Mouse (Mus musculus): ENCODE results near the gene Rassf7. TPM values are rescaled to one million over a fixed set of nuclear protein-coding genes. Genes with fewer than 3 reads are reported as not detected.
"Not testable (repeated sequence)": the region's sequence is repeated elsewhere in the genome, so short reads cannot be mapped to it uniquely, and the experiment has no call there.

Rassf7 gene
- total RNA-seq, 2 experiments from 2014 or later: 4.1 TPM

DNA sequence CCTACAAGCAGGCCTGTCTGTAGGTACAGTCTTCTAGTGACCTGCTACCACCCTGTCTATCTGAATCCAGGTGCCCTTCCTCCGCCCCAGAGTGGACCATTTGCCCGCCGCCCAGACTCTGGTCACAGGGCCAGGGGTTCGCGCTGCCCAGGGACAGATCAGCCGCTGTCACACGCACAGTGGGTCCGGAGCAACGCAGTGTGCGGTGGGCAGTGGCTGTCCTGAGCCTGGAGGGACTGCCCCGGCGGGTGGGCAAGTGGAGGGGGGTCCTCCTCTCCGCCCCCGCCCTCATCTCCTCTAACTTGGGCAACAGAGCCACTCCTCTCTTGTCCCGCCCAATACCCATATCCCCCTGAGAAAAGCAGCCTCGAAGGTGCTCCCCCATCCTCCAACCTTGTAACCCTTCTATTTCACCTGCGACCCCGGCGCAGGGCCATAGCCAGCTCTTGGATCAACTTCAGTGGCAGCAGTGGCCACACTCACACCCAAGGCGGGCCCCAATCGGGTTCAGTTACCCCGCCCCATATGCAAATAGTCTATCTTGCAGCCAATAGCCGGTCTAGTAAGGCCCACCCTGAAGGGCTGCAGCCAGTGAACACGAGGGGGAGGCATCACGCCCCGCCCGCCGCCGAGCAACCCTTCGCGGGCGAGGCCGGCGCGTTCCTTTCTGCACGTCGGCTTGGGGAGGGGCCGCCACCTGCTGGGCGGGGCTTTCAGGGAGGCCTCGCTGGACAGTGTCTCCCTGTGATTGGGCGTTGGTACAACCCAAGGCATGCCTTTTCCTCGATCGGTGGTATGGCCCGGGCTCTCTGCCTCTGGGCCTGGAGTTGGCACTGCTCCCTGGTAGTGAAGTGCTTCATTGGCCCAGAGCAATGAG, 5.8 kb downstream of the Rassf7 start:
- ATAC-seq (ENCODE audit: poor library complexity, severe bottlenecking): peak; percentile 95

DNA sequence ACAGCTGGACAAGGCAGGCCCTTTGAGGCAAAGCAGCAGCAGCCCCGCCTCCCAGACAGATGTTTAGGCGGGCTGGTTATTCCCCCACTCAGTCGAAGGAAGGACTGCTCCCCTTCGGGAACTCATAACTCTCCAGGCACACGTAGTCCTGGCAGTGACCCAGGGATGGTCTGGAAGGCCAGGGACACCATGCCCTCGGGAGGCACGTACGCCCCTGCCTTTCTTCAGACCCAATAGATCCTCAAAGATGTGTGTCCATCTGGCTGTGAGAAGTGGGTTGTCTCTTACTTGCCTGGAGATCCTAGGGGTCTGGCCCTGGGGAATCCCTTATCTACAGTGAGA, 6.4 kb downstream of the Rassf7 start:
- no peak for ATAC-seq (ENCODE audit: poor library complexity, severe bottlenecking)

DNA sequence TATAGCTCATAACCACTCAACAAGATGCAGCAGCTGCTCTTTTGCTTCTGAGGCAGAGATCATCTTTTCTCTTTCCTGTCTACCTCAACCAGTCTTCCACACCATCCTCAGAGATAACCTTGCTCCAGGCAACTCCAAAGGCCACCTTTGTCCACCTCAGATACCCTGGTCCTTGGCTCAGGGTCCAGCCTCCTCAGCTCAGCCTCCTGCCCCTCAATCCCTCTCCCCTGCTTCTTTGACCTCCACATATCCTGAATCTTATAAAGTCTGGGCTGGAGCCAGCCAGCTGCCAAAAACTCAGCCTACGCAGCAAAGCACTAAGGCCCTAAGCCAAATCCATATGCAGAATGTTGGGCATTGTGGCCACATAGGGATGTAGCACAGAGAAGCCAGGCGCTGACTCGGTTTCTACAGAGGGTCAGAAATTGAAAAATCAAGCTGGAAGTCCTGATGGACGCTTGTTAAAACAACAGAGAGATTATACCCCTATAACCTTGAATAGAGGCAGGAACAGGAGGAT, 7.1 kb downstream of the Rassf7 start:
- ATAC-seq (ENCODE audit: poor library complexity, severe bottlenecking): no peak

DNA sequence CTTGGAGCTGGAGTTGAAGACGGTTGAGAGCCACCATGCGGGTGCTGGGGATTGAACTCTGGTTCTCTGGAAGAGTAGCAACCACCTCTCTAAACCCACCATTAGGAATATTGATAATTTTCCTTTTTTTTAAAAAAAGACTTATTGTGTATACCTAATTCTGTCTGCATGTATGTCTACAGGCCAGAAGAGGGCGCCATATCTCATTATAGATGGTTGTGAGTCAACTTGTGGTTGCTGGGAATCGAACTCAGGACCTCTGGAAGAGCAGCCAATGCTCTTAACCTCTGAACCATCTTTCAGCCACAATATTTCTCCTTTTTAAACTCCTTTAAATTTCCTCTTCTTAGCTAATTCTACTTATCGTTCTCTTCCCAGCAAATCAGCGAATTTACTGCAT, 10.9 kb downstream of the Rassf7 start:
- ATAC-seq (ENCODE audit: poor library complexity, severe bottlenecking): no peak

DNA sequence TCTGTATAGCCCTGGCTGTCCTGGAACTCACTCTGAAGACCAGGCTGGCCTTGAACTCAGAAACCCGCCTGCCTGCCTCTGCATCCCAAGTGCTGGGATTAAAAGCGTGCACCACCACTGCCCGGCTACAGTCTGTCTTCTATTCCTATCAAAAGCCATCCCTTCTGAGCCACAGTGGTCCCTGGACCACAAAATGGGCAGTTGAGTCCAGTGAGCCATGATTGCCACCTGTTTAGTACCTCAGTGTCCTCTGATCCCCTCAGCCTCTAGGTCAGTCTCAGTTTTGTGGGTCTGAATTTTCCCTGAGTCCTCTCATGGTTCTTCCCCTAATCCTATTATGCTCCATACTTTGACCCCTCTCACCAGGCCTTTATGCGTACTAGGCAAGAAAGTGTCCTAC, 12.1 kb downstream of the Rassf7 start:
- ATAC-seq (ENCODE audit: poor library complexity, severe bottlenecking): no peak

DNA sequence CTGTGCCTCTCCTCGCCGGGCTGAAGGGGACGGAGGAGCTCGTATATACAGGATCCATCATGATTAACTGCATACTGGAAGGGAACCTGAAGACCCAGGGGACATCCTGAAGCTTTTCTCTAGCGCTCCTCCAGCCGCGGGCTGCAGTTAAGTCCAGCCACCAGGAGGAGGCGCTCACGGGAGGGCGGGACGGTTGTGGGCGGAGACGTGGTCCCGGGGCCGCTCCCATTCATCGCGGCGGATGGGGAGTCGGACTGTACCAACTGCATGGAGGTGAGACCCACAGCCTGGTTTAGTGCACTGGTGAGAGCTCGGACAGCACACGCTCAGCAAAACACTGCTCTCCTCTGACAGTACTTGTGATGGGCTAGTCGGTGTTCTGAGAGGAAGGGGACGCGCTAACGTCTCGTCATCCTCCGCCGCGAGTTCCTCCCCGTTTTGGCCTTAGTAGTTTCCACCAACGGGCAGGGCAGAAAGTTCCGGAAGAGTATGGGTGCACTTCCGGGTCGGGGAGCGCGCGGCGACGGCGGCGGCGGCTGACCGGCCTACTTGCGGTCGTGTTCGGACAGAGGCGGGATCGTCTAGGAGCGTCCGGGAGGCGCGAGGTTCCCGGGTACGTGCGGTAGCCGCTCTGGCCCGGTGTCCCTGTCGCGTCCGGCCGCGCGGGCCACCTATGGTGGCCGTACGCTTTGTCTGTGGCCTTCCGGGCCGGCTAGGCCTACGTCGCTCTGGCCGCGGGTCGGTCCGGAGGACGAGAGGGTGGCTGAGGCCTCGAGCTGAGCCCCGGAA, 12.8 kb downstream of the Rassf7 start, which contains the start of gene Phrf1:
Gene Phrf1 (plus strand): TSS at position 506 of the 789 bp plus-strand sequence.
- peak; percentile 97 for ATAC-seq (ENCODE audit: poor library complexity, severe bottlenecking)

DNA sequence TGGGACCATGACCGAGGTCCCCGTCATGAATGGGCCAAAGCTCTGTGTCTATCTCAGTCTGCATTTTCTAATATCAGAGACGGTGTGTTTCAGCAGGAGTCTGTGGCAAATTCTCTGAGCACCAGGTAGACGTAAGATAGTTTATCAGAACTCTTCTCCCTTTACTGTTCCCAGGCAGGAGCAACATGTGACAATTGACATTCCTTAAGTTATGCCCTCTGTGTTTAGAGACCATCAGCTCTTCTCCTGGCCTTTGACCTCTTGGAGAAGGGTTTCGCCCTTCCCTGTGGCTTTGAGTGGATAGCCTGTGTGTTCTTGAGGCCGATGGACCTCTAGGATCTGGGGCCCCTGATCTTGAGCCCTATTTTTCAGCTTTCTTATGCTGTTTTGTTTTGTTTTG, 14.0 kb downstream of the Rassf7 start:
- no peak for ATAC-seq (ENCODE audit: poor library complexity, severe bottlenecking)

DNA sequence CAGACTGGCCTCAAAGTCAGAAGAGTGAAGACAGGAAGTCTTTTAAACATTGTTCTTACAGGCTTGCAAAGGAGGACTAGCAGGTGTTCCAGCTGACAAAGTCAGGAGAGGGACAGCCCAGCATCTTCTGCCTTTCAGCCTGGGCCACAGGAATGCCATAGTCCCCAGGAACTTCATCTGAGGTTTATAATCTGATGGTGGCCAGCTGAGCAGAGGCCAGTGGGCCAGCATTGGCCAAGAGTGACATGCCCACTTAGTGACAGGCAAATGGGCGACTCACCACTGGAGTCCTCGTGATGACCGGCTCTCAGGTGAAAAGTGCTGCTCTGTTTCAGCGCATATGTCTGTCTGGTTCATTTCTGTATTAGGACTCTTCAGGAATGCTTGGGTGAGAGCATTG, 14.9 kb downstream of the Rassf7 start:
- no peak for ATAC-seq (ENCODE audit: poor library complexity, severe bottlenecking)

DNA sequence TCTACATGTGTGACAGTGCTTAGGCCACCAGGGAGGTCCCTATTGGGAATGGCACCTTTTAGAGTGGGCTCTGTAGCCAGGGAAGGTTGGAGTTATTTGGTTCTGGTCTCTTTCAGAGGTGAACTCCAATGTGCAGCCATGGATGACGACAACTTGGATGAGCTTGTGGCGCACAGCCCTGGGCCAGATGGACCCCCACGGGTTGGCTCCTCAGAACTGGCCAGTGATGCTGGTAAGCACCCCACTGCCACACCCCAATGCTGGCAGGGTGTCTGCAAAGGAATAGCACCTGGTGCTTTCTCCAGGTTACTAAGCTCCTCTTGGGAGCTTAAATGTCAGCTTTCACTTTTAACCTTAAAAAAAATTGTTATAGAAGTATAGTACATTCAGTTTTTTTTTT, 15.5 kb downstream of the Rassf7 start:
- no peak for ATAC-seq (ENCODE audit: poor library complexity, severe bottlenecking)

DNA sequence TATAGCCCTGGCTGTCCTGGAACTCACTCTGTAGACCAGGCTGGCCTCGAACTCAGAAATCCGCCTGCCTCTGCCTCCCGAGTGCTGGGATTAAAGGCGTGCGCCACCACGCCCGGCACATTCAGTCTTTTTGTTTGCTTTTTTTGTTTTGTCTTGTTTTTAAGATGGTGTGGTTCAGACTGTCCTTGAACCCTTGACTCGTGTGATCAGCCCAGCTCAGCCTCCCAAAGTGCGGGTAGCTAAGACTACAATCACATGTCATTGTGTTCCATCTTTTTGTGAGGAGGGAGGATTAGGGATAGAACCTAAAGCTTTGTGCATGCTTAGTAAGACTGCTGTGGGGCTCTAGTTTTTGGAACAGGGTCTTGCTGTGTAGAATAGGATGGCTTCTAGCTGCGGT, 15.9 kb downstream of the Rassf7 start:
- ATAC-seq (ENCODE audit: poor library complexity, severe bottlenecking): no peak

DNA sequence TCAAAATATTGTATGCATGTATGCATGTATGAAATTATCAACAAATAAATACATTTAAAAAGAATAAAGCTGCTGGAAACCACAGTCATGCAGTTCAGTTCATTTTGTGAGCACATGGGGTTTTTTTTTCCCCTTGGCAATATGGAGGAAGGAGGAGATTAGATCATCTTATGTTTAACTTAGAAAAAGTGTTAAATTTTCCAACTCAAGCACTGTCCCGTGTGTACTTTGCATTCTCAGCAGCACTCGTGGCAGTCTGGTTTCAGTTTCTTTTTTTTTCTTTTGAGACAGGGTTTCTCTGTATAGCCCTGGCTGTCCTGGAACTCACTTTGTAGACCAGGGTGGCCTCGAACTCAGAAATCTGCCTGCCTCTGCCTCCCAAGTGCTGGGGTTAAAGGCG, 34.8 kb downstream of the Rassf7 start:
- not testable (repeated sequence) for ATAC-seq (ENCODE audit: poor library complexity, severe bottlenecking)

DNA sequence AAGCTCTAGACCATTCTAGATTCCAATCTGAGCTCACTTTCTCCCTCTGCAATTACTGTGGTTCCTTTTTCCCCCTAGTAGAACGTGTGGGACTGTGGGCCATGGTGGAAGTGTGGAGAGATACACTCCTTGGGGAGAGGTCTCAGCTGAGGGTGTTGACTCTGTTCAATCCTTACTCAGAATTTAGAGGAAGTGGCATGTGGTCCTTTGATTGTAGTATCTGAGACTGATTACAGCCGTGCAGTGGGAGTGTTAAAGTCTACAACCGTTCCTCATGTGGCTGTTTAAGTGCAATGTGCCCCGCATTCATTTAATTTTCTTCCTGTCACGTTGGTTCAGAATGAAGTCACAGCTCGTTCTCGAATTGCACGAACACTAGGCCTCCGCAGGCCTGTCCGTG, 40.5 kb downstream of the Rassf7 start:
- ATAC-seq (ENCODE audit: poor library complexity, severe bottlenecking): no peak

DNA sequence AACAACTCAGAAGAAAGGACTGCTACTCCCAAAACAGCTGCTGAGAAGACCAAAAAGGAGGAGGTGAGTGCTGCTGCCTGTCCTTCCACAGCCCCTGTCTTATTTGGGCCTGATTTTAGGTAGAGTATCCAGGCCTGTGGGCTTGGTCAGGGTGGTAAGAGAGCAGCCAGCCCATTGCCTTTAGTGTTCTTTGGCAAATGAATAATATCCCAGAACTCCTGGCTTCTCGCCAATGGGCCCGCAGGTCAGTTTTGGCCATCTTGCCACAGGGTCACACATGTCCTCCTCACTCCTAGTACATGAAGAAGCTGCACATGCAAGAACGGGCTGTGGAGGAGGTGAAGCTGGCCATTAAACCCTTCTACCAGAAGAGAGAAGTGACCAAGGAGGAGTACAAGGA, 45.8 kb downstream of the Rassf7 start:
- ATAC-seq (ENCODE audit: poor library complexity, severe bottlenecking): no peak

DNA sequence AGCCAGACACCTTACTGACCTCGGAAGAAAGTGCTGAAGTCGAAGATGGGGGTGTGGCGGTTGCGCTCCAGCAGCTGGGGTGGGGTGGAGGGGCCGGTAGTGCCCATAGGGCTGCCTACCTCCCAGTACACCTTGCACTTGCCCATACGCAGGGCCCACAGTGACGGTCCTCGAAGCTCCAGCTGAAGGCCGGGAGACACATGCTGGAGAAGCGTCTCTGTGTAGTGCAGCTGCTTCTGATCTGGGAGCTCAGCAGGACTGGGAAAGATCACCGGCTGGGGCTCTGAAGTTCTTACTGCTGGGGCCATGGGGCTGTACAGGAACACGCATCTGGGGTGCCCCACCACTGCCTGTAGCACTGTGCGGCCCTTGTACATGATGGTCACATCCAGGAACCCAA, 48.0 kb downstream of the Rassf7 start:
- ATAC-seq (ENCODE audit: poor library complexity, severe bottlenecking): no peak

DNA sequence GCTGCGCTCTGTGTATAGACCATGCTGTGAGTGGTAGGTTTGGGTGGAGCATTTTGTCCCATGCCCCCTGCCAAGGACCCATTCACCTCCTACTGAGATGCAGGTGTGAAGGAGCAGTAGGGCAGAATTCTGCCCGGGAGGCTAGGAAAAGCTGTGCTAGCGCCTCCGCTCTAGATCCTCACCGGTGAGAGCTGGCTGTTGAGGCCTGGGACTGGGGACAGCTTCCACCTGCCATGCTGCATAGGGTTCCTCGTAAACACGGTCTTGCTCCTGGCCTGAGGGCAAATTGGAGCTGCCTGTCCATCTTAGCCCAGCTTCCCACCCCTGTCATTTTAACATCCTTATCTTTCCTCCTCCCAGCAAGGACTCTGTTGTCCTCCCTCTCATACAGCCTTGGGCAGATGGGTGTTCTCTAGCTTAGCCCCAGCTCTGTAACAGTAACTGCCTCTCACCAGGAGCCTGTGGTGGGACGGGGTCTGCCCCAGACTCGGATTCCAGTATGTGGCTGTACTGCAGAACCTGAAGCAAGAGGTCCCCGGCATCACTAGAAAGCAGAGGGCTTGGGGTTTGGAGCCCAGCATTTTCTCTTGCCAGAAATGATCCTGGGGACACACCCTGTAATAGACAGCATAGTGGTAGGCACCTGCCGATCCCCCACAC, 48.5 kb downstream of the Rassf7 start:
- ATAC-seq (ENCODE audit: poor library complexity, severe bottlenecking): no peak

DNA sequence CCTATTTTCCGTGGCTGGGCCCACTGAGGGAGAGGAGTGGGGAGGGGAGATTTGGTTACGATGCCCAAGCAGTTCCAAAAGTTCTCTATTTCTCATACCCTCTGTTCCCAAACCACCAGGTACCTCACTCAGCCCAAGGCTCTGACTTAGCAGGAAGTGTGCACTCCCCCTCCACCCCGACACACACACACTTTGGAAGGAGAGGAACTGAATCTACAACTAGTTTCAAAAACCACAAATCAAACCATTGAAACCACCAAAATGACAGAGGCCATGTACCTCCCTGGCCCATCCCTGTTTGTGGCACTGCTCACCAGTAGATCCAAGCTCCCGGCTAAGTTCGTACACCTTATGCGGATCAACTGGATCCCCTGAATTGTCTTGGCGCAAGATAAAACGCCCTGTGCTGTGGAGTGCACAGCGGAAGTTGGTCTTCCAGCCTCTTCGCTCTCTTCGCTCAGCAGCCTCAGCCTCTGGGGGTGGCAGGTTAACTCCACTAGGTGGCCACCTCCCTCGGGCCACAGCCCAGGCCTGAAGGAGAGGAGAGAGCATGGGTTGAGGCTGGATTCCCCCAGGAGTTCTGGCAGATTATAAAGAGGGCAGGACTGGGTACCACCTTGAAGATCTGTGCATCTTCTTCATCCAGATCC, 49.2 kb downstream of the Rassf7 start:
- ATAC-seq (ENCODE audit: poor library complexity, severe bottlenecking): peak; percentile 40

DNA sequence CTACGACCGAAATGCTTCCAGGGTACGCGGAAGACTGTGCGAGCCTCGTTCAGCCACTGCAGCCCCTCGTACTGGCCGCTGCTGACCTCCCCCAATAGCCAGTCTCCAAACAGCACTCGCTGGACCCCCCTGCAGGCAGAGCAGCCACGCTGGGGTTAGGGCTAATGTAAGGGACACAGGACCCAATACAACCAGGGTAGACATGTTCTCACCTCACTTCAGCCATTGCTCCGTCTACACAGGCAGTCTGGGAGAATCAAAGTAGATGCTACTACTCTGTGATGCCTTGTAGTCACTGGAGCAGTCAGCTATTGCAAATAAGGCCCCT, 49.7 kb downstream of the Rassf7 start:
- no peak for ATAC-seq (ENCODE audit: poor library complexity, severe bottlenecking)

DNA sequence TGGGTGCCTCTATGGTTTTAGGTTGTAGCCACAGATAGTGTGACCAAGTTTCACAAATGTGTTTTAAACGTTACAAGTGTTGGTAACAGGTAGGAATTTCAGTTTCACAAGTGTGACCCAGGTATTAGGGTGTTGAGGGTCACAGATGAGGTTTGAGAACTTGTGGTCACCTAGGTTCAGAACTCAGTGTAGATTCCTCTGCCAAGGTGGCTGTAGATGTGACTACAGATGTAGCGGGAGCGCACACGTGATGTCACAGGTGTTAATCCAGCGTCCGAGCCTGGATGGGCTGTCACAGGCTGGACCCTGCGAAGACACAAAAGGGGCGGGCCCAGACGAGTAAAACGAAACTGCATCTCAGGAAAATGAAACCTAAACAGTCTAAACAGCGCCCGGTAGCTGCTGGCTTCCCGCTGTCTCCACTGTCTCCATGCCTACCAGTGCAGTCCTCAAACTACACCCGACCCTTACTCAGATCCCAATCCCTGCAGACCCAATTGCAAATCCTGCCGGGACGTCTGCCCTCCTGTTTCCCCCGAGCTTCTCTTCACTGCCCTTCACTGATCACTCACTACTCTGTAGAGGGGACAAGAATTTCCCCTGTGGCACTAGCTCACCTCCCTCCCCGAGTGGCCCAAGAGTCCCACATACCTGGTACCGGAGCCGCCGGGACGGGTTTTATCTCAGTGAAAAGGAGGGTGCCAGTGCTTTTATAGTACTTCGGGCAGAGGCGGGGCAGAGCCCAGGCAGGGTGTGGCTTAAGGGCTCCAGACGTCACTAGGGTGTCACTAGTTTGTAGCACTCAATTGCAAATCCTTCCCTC, 50.3 kb downstream of the Rassf7 start, which contains the start of gene Irf7:
Gene Irf7 (minus strand): TSS at position 743 of the 823 bp plus-strand sequence.
- ATAC-seq (ENCODE audit: poor library complexity, severe bottlenecking): peak; percentile 62
